Mouse (Mus musculus) cerebellum, adult 8-10 months (tissue): ENCODE measurements around the gene 4930558K02Rik.

Source experiments
- DNase-seq: peaks from one replicate; pipeline ENCODE4 v3.0.0; 2022

Gene 4930558K02Rik

GRCm38 (mm10) chr1:161992389-161992788 is 13.0 kb upstream of the 4930558K02Rik start:
- DNase-seq: no peak

GRCm38 (mm10) chr1:161991846-161992245 is 12.4 kb upstream of the 4930558K02Rik start:
- DNase-seq: no peak

- DNase-seq: no peak
Measured at GRCm38 (mm10) chr1:161990684-161991578, 11.5 kb upstream of the 4930558K02Rik start.

GRCm38 (mm10) chr1:161983979-161984566 is 4.6 kb upstream of the 4930558K02Rik start:
- DNase-seq: no peak

GRCm38 (mm10) chr1:161983451-161983850 is 4.0 kb upstream of the 4930558K02Rik start:
- no peak for DNase-seq

GRCm38 (mm10) chr1:161980626-161981298 is 1.3 kb upstream of the 4930558K02Rik start:
- DNase-seq: no peak

- no peak for DNase-seq
Measured at GRCm38 (mm10) chr1:161980046-161980445, 610 bp upstream of the 4930558K02Rik start.

GRCm38 (mm10) chr1:161978173-161978700 is 1.2 kb downstream of the 4930558K02Rik start:
- DNase-seq: no peak

- no peak for DNase-seq
Measured at GRCm38 (mm10) chr1:161977331-161977730, 2.1 kb downstream of the 4930558K02Rik start.

- DNase-seq: peak; percentile 73
Measured at GRCm38 (mm10) chr1:161976255-161977182, 2.9 kb downstream of the 4930558K02Rik start.

GRCm38 (mm10) chr1:161972233-161972632 is 7.2 kb downstream of the 4930558K02Rik start:
- no peak for DNase-seq

GRCm38 (mm10) chr1:161970874-161971273 is 8.6 kb downstream of the 4930558K02Rik start:
- no peak for DNase-seq

GRCm38 (mm10) chr1:161968589-161969407 is 10.6 kb downstream of the 4930558K02Rik start, which contains the start of gene Pigc:
TSS of gene Pigc (plus strand) at chr1:161969186.
- DNase-seq: peak; percentile 93

- DNase-seq: no peak
Measured at GRCm38 (mm10) chr1:161967936-161968335, 11.5 kb downstream of the 4930558K02Rik start.

- DNase-seq: no peak
Measured at GRCm38 (mm10) chr1:161962465-161963377, 16.7 kb downstream of the 4930558K02Rik start.

GRCm38 (mm10) chr1:161957964-161958950 is 21.2 kb downstream of the 4930558K02Rik start:
- DNase-seq: no peak

GRCm38 (mm10) chr1:161955846-161956245 is 23.6 kb downstream of the 4930558K02Rik start:
- no peak for DNase-seq

- no peak for DNase-seq
Measured at GRCm38 (mm10) chr1:161952599-161952998, 26.8 kb downstream of the 4930558K02Rik start.
